Mouse (Mus musculus) intestine, postnatal 0 days (tissue): ENCODE data around the gene Usp36. TPM values are rescaled to one million over a fixed set of nuclear protein-coding genes. Genes with fewer than 3 reads are reported as not detected.

Experiments
- ATAC-seq: fragments of 200-750 bp; cut with Nextera tagmentation; 2 replicates; pipeline ENCODE4 v1.8.0; 2017; ENCODE audit warnings: mild to moderate bottlenecking, moderate TSS enrichment, moderate library complexity
- H3K27ac ChIP-seq: fragments of 300-500 bp; sonication (generic); 2 replicates; pipeline ENCODE4 v1.5.1; 2014; ENCODE audit warnings: mild to moderate bottlenecking, low read depth, low read length, moderate library complexity
- H3K27me3 ChIP-seq: fragments of 300-500 bp; sonication (generic); replicated peaks from 2 replicates; pipeline ENCODE4 v1.6.1; 2014; ENCODE audit warnings: low read length, mixed read lengths; ENCODE audit not compliant: control insufficient read depth, insufficient read depth
- H3K36me3 ChIP-seq: fragments of 300-500 bp; sonication (generic); 2 replicates; pipeline ENCODE4 v1.6.1; 2014; ENCODE audit warnings: mild to moderate bottlenecking, moderate library complexity; ENCODE audit not compliant: control insufficient read depth, insufficient read depth
- H3K4me1 ChIP-seq: fragments of 300-500 bp; sonication (generic); replicated peaks from 2 replicates; pipeline ENCODE4 v1.6.1; 2014; ENCODE audit warnings: antibody characterized with exemption, low read length, mixed read lengths; ENCODE audit not compliant: control insufficient read depth, insufficient read depth
- H3K4me2 ChIP-seq: fragments of 300-500 bp; sonication (generic); replicated peaks from 2 replicates; pipeline ENCODE4 v1.6.1; 2014; ENCODE audit warnings: low read depth, mild to moderate bottlenecking, moderate library complexity
- H3K4me3 ChIP-seq: fragments of 300-500 bp; sonication (generic); 2 replicates; pipeline ENCODE4 v1.5.1; 2014; ENCODE audit warnings: low read depth, low read length
- H3K9ac ChIP-seq: fragments of 300-500 bp; sonication (generic); 2 replicates; pipeline ENCODE4 v1.6.1; 2014; ENCODE audit warnings: mild to moderate bottlenecking, low read depth, low read length
- H3K9me3 ChIP-seq: fragments of 300-500 bp; sonication (generic); 2 replicates; pipeline ENCODE4 v1.6.1; 2016; ENCODE audit warnings: mixed run types; ENCODE audit not compliant: control insufficient read depth
- CTCF ChIP-seq: sonication (generic); IDR thresholded peaks from 2 replicates; pipeline ENCODE4 v1.5.1; 2016; ENCODE audit warnings: low read depth, mild to moderate bottlenecking, control low read depth, antibody characterized with exemption, moderate library complexity
- WGBS: fragments of 180-500 bp; shearing (Covaris S2); extraction: QIAGEN DNeasy Blood & Tissue Kit; methylation state at CpG from one replicate; pipeline ENCODE4 v1.1.7; 2014; 5-methylcytosine and 5-hydroxymethylcytosine counted together
- polyA plus RNA-seq: library from polyadenylated mRNA; unstranded; fragments of >200 nt; fragmentation: Nextera tagmentation; extraction: Ambion mirVana; gene quantifications from 2 replicates; pipeline ENCODE4 v1.2.1, GENCODE M21; 2015

The Usp36 gene
- polyA plus RNA-seq, 1 experiment from 2014 or later = 6.0 TPM

- Histone ChIP-seq H3K9ac (peak within 1 kb of the TSS; percentile 93), H3K4me3 (peak within 1 kb of the TSS; percentile 82), H3K27ac (peak within 1 kb of the TSS; percentile 74), H3K36me3 (no peaks in the 10 kb centered on the region), H3K27me3 (no peaks in the 10 kb centered on the region), H3K4me1 (0 out of 2 replicates have a peak, but pooled peaks cover 4% of the 10 kb centered on the region), H3K9me3 (no peaks in the 10 kb centered on the region), H3K4me2 (peak within 1 kb of the TSS; percentile 94)
- under 1% methylated on average over 84 of the region's 86 CpGs for WGBS
- peak; percentile 28; the same call in 1 of the 2 replicates for TF ChIP-seq CTCF
- ATAC-seq = peak; percentile 97
Observed at GRCm38 (mm10) chr11:118248150-118249011, 41.7 kb downstream of the Usp36 start, which contains the start of gene Cyth1. Gene Cyth1 (minus strand): TSS chr11:118248592.

- H3K9me3 ChIP-seq = no peaks in the 10 kb centered on the region
- no peak for TF ChIP-seq CTCF
- peak overlapping the region; percentile 82 for H3K4me3 ChIP-seq
- 0 out of 2 replicates have a peak, but pooled peaks cover 4% of the 10 kb centered on the region for H3K4me1 ChIP-seq
- H3K27me3 ChIP-seq = no peaks in the 10 kb centered on the region
- no peak for ATAC-seq
- H3K4me2 ChIP-seq = peak overlapping the region; percentile 94
- peak overlapping the region; percentile 93 for H3K9ac ChIP-seq
- no peaks in the 10 kb centered on the region for H3K36me3 ChIP-seq
- WGBS = under 1% methylated on average over 43 of the region's 43 CpGs
- peak overlapping the region; percentile 74 for H3K27ac ChIP-seq
Observed at GRCm38 (mm10) chr11:118247359-118248095, 42.5 kb downstream of the Usp36 start.

- H3K4me1 ChIP-seq = 0 out of 2 replicates have a peak, but pooled peaks cover 4% of the 10 kb centered on the region
- no peak for TF ChIP-seq CTCF
- H3K9ac ChIP-seq = peak overlapping the region; percentile 93
Observed at GRCm38 (mm10) chr11:118246724-118247123, 43.3 kb downstream of the Usp36 start.

GRCm38 (mm10) chr11:118245130-118245529 is 44.9 kb downstream of the Usp36 start:
- TF ChIP-seq CTCF = no peak
- Histone ChIP-seq H3K27me3 (no peaks in the 10 kb centered on the region), H3K9me3 (no peaks in the 10 kb centered on the region), H3K4me3 (no peak overlapping the region), H3K36me3 (no peaks in the 10 kb centered on the region), H3K9ac (no peak overlapping the region), H3K4me2 (no peak overlapping the region), H3K27ac (no peak overlapping the region; the same call in 1 of the 2 replicates), H3K4me1 (peaks cover 4% of the 10 kb centered on the region; the same call in 1 of the 2 replicates)
- ATAC-seq = no peak
- 74% methylated on average over 2 of the region's 2 CpGs for WGBS

More at GRCm38 (mm10) chr11:118246724-118247123, 43.3 kb downstream of the Usp36 start:
- Histone ChIP-seq H3K4me2 (peak overlapping the region; percentile 94), H3K27ac (peak overlapping the region; percentile 74), H3K27me3 (no peaks in the 10 kb centered on the region), H3K4me3 (peak overlapping the region; percentile 82), H3K36me3 (no peaks in the 10 kb centered on the region), H3K9me3 (no peaks in the 10 kb centered on the region)
- WGBS = 35% methylated on average over 5 of the region's 5 CpGs
- ATAC-seq = no peak

- no peak for ATAC-seq
- WGBS = 83% methylated on average over 6 of the region's 6 CpGs
- H3K4me1 ChIP-seq = peaks cover 4% of the 10 kb centered on the region; the same call in 1 of the 2 replicates
Observed at GRCm38 (mm10) chr11:118243627-118244261, 46.3 kb downstream of the Usp36 start.

More at GRCm38 (mm10) chr11:118243627-118244261, 46.3 kb downstream of the Usp36 start:
- no peaks in the 10 kb centered on the region for H3K36me3 ChIP-seq
- no peaks in the 10 kb centered on the region for H3K9me3 ChIP-seq
- no peak for TF ChIP-seq CTCF
- no peak overlapping the region for H3K9ac ChIP-seq
- no peak overlapping the region for H3K4me2 ChIP-seq
- no peak overlapping the region for H3K27ac ChIP-seq
- H3K4me3 ChIP-seq = no peak overlapping the region
- no peaks in the 10 kb centered on the region for H3K27me3 ChIP-seq
